Mouse (Mus musculus): ENCODE results near the gene Itih2. TPM values are rescaled to one million over a fixed set of nuclear protein-coding genes. Genes with fewer than 3 reads are reported as not detected.

Gene Itih2
- polyA plus RNA-seq, 1 experiment from 2014 or later: 4.4 TPM

GRCm38 (mm10) chr2:10140456-10140855 is 9.3 kb upstream of the Itih2 start:
- Histone ChIP-seq H3K4me3 (replicated peaks) (no peak overlapping the region), H3K4me2 (no peak overlapping the region), H3K9ac (no peak overlapping the region), H3K9me3 (replicated peaks) (no peaks in the 10 kb centered on the region), H3K4me1 (no peaks in the 10 kb centered on the region), H3K36me3 (no peaks in the 10 kb centered on the region), H3K27me3 (peaks cover 4% of the 10 kb centered on the region; the same call in 1 of the 2 replicates), H3K27ac (no peak overlapping the region)
- no peak for ATAC-seq (replicated peaks; ENCODE audit: low FRiP score)
- 76% methylated on average over 5 of the region's 5 CpGs for WGBS

DNA sequence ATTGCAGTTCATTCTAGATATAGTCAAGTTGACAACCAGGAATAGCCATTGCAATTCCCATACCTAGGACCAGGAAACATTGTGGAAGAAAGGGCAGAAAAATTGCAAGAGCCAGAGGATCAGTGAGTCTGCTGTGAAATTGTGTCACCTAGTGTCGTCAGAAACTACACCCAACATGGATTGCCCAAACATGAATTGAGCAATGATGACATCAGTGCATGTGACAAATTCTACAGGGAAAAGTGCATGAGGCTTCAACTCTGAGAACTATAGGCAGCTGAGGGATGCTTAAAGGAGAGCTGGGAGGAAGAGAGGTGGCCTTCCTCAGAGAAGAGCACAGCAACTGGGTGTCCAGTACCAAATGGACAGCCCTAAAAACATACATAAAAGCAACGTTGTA is 6.1 kb upstream of the Itih2 start:
- no peaks in the 10 kb centered on the region for H3K4me1 ChIP-seq
- no peak overlapping the region for H3K4me3 ChIP-seq (replicated peaks)
- no peak overlapping the region for H3K27ac ChIP-seq
- peaks cover 4% of the 10 kb centered on the region; the same call in 1 of the 2 replicates for H3K27me3 ChIP-seq
- H3K9me3 ChIP-seq (replicated peaks): no peaks in the 10 kb centered on the region
- ATAC-seq (replicated peaks; ENCODE audit: low FRiP score): no peak
- H3K9ac ChIP-seq: no peak overlapping the region
- WGBS: 80% methylated on average over 2 of the region's 2 CpGs
- H3K4me2 ChIP-seq: no peak overlapping the region
- H3K36me3 ChIP-seq: no peaks in the 10 kb centered on the region

DNA sequence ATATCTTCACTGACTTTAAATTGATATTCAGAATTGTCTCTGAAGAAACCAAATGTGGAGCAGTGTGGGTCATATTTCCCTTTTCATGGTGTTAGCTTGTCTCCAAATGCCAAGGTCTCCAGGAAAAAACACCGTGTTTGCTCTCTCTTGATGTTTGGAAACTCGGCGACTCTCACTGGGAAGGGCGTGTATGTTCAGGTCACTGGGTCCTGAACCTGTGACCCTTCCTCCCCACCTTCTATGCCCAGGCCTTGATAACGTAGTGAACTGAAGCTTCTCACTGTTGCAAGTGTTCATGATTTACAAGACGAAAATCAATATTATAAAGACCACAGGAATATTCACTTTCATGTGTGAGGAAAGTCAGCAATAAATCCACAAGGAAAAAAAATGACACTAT is 2.7 kb upstream of the Itih2 start:
- H3K4me2 ChIP-seq: no peak overlapping the region
- no peaks in the 10 kb centered on the region for H3K36me3 ChIP-seq
- H3K4me3 ChIP-seq (replicated peaks): no peak overlapping the region
- ATAC-seq (replicated peaks; ENCODE audit: low FRiP score): no peak
- peaks cover 4% of the 10 kb centered on the region; the same call in 1 of the 2 replicates for H3K4me1 ChIP-seq
- no peak overlapping the region for H3K27ac ChIP-seq
- H3K27me3 ChIP-seq: no peaks in the 10 kb centered on the region
- no peaks in the 10 kb centered on the region for H3K9me3 ChIP-seq (replicated peaks)
- 44% methylated on average over 6 of the region's 6 CpGs for WGBS
- H3K9ac ChIP-seq: no peak overlapping the region

- Histone ChIP-seq H3K4me1 (peaks cover 4% of the 10 kb centered on the region; the same call in 1 of the 2 replicates), H3K36me3 (no peaks in the 10 kb centered on the region), H3K4me2 (no peak overlapping the region), H3K9me3 (replicated peaks) (no peaks in the 10 kb centered on the region), H3K27ac (no peak overlapping the region), H3K27me3 (no peaks in the 10 kb centered on the region), H3K9ac (no peak overlapping the region), H3K4me3 (replicated peaks) (no peak overlapping the region)
- ATAC-seq (replicated peaks; ENCODE audit: low FRiP score): no peak
- WGBS: 94% methylated on average over 1 of the region's 1 CpGs
Observed at GRCm38 (mm10) chr2:10132128-10132527, 932 bp upstream of the Itih2 start.

DNA sequence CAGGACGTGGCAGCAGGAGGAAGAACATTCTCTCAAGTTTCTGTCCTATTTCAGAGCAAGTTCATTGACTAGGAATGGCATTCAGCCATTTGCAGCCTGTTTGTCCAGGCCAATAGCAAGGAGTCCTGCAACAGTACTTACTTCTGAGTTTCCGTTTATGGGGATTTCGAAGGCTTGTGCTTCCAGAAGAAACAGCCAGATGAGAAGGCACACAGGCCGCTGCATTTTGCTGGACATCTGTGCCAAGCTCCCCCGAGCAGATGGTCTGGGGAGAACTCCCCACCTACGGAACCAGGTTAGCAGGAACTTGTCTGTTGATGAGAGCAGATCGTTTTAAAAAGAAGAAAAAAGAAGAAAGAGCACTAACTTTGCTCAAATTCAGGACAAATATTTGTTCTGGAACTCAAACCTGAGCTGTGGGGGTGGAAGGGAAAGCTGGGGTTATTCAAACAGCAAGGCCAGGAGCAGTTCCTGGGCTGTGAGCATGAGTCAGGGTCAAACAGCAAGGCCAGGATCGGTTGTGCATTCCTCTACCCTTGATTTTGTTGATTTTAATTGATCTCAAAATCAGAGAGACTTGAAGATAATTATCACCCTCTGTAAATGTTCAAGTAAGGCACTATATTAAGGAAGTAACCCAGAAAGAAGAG is 730 bp downstream of the Itih2 start:
- H3K4me1 ChIP-seq: peaks cover 4% of the 10 kb centered on the region; the same call in 1 of the 2 replicates
- no peak overlapping the region for H3K9ac ChIP-seq
- H3K27ac ChIP-seq: no peak overlapping the region
- H3K4me3 ChIP-seq (replicated peaks): no peak overlapping the region
- no peak overlapping the region for H3K4me2 ChIP-seq
- 22% methylated on average over 8 of the region's 8 CpGs for WGBS
- H3K27me3 ChIP-seq: no peaks in the 10 kb centered on the region
- no peaks in the 10 kb centered on the region for H3K36me3 ChIP-seq
- H3K9me3 ChIP-seq (replicated peaks): no peaks in the 10 kb centered on the region
- ATAC-seq (replicated peaks; ENCODE audit: low FRiP score): no peak; the same call in 1 of the 2 replicates

DNA sequence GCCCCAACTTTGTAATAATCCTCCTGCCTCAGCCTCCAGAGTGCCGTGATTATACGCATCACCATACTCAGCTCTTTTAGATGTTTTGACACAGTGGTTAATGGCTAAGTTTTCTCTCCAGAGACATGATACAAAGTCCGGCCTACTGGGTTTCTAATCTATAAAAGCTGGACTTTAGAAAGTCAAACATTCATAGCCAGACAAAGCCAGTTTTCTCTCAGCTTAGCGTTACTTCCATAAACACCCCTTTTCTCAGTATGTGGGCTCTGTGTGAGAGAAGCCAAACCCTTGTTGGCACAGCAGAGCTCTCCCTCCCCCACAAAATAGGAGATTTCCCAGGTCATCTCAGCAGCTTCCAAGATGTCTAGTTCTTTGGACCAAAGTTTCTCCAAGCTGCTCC is 2.6 kb downstream of the Itih2 start:
- Histone ChIP-seq H3K27ac (no peak overlapping the region), H3K36me3 (no peaks in the 10 kb centered on the region), H3K9me3 (replicated peaks) (no peaks in the 10 kb centered on the region), H3K4me1 (peaks cover 4% of the 10 kb centered on the region; the same call in 1 of the 2 replicates), H3K4me3 (replicated peaks) (no peak overlapping the region), H3K27me3 (no peaks in the 10 kb centered on the region), H3K4me2 (no peak overlapping the region), H3K9ac (no peak overlapping the region)
- WGBS: 87% methylated on average over 4 of the region's 4 CpGs
- ATAC-seq (replicated peaks; ENCODE audit: low FRiP score): no peak

DNA sequence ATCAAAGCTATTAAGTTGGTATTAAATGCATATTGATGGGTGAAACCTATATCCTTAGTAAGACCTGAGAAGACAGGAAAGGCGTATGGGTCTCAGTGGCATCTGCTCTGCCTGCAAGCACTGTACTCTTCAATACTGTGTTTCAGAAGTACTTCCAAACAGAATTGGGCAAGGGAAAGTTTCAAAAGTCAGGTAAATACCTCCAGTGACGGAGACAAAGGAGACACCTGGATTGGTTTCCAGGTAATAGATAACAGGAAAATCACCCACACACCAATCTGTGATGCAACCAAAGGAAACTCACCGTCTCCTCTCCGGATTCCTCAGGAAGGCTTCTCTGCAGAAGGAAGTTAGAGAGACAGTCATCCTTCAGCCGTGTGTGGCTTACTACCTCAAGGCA is 3.7 kb downstream of the Itih2 start:
- Histone ChIP-seq H3K36me3 (no peaks in the 10 kb centered on the region), H3K4me2 (no peak overlapping the region), H3K4me1 (peaks cover 4% of the 10 kb centered on the region; the same call in 1 of the 2 replicates), H3K4me3 (replicated peaks) (no peak overlapping the region), H3K9ac (no peak overlapping the region), H3K27ac (no peak overlapping the region), H3K9me3 (replicated peaks) (no peaks in the 10 kb centered on the region), H3K27me3 (no peaks in the 10 kb centered on the region)
- ATAC-seq (replicated peaks; ENCODE audit: low FRiP score): no peak
- 91% methylated on average over 5 of the region's 5 CpGs for WGBS

DNA sequence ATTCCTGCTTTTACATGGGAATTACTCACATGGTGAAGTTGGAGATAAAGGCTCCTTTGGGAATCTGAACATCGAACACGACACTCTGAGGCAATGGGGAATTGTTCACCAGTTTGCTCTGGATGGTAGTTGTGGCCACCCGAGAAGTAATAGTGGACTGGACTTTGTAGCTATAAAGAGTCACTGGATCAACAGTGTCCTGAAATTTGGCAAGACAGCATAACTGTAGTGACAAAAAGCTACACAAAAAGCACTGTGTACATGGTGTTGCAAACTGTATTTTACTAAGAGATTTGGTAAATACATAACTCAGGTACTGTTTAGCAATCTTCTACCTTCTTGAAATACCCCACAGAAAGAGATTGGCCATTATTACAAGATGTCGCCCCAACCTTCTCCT is 5.1 kb downstream of the Itih2 start:
- ATAC-seq (replicated peaks; ENCODE audit: low FRiP score): no peak
- Histone ChIP-seq H3K36me3 (no peaks in the 10 kb centered on the region), H3K4me1 (peaks cover 4% of the 10 kb centered on the region; the same call in 1 of the 2 replicates), H3K4me3 (replicated peaks) (no peak overlapping the region), H3K9me3 (replicated peaks) (no peaks in the 10 kb centered on the region), H3K9ac (no peak overlapping the region), H3K27ac (no peak overlapping the region), H3K27me3 (no peaks in the 10 kb centered on the region), H3K4me2 (no peak overlapping the region)
- 87% methylated on average over 4 of the region's 4 CpGs for WGBS

GRCm38 (mm10) chr2:10121826-10122225 is 9.4 kb downstream of the Itih2 start:
- Histone ChIP-seq H3K27me3 (no peaks in the 10 kb centered on the region), H3K4me2 (no peak overlapping the region), H3K9me3 (replicated peaks) (no peaks in the 10 kb centered on the region), H3K4me1 (no peaks in the 10 kb centered on the region), H3K9ac (no peak overlapping the region), H3K36me3 (no peaks in the 10 kb centered on the region), H3K27ac (no peak overlapping the region), H3K4me3 (replicated peaks) (no peak overlapping the region)
- 70% methylated on average over 3 of the region's 3 CpGs for WGBS
- ATAC-seq (replicated peaks; ENCODE audit: low FRiP score): no peak

DNA sequence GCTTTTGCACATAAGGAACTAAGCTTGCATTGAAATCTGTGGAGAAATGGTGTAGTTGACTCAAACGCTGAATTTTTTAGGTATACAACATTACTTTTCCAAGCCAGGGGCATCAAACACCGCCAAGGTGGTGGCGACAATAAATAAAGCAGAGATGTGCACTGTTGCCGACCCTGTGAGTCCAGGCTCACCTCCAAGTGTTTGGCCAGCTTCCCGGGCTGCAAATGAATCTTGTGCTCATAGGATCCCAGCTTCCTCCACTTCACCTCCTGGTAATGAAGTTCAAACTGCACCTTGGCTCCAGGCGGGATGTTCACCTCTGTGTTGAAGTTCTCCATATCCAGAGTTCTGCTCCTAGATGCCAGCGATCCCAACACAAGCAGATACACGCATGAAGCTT is 11.9 kb downstream of the Itih2 start:
- Histone ChIP-seq H3K27me3 (no peaks in the 10 kb centered on the region), H3K9me3 (replicated peaks) (no peaks in the 10 kb centered on the region), H3K4me3 (replicated peaks) (no peak overlapping the region), H3K27ac (no peak overlapping the region), H3K36me3 (no peaks in the 10 kb centered on the region), H3K4me1 (no peaks in the 10 kb centered on the region), H3K4me2 (no peak overlapping the region), H3K9ac (no peak overlapping the region)
- WGBS: 83% methylated on average over 8 of the region's 8 CpGs
- no peak for ATAC-seq (replicated peaks; ENCODE audit: low FRiP score)

GRCm38 (mm10) chr2:10118751-10119150 is 12.4 kb downstream of the Itih2 start:
- WGBS: 67% methylated on average over 1 of the region's 1 CpGs
- H3K9ac ChIP-seq: no peak overlapping the region
- no peaks in the 10 kb centered on the region for H3K4me1 ChIP-seq
- no peaks in the 10 kb centered on the region for H3K9me3 ChIP-seq (replicated peaks)
- no peak for ATAC-seq (replicated peaks; ENCODE audit: low FRiP score)
- no peak overlapping the region for H3K4me2 ChIP-seq
- H3K27me3 ChIP-seq: no peaks in the 10 kb centered on the region
- H3K27ac ChIP-seq: no peak overlapping the region
- no peak overlapping the region for H3K4me3 ChIP-seq (replicated peaks)
- H3K36me3 ChIP-seq: no peaks in the 10 kb centered on the region

DNA sequence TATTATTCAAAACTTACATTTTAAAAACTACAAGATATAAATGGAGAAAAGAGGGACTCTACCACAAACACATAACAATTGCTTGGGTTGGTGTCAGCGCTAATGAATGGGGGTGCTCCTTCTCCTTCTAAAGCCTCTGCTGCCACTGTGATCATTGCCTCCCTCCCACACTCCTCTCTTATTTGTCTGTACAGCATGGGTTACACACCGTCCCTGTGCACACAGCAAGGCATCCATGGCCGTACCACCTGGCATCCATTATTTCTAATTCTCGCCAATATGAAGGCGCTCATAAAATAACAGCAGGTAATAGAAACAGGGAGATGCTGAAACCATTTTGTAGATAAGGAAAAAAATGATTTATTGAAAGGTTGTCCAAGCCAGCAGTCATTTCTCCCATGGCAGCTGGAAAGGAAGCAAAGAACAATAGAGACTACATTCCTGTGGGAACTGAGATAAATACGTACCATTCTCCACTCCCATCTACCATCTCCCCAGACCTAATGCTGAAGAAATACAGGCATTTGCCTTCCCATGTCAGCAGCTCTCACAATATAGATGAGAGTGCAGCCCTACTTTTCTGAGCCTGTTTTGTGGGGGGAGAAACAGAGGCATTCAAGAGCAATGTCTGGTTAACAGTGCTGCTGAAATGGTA is 22.5 kb downstream of the Itih2 start:
- no peak for ATAC-seq (replicated peaks; ENCODE audit: low FRiP score)
- no peak overlapping the region for H3K4me3 ChIP-seq (replicated peaks)
- H3K27me3 ChIP-seq: no peaks in the 10 kb centered on the region
- H3K36me3 ChIP-seq: no peaks in the 10 kb centered on the region
- 0 out of 2 replicates have a peak, but pooled peaks cover 3% of the 10 kb centered on the region for H3K4me1 ChIP-seq
- no peak overlapping the region for H3K4me2 ChIP-seq
- 68% methylated on average over 6 of the region's 6 CpGs for WGBS
- H3K27ac ChIP-seq: no peak overlapping the region
- no peak overlapping the region for H3K9ac ChIP-seq
- H3K9me3 ChIP-seq (replicated peaks): no peaks in the 10 kb centered on the region
